ENCODE assay signal across 8 mouse cellular contexts in genomic region chr17:46975183-46975582, GRCm38 (mm10). TPM values are rescaled to one million over a fixed set of nuclear protein-coding genes. Genes with fewer than 3 reads are reported as not detected.
DNase-seq lines count a peak whose midpoint lies in the region; ATAC-seq and TF ChIP-seq lines count a peak whose summit lies in the region.

No protein-coding gene starts in this region.

- peaks cover 100% of the 10 kb centered on the region for H3K36me3 ChIP-seq in heart, embryonic 10.5 days
- peaks cover 17% of the 10 kb centered on the region for H3K36me3 ChIP-seq in embryonic facial prominence, embryonic 11.5 days (replicated peaks; ENCODE audit: control insufficient read depth, insufficient read depth, low read depth, low read length)
- H3K36me3 ChIP-seq in stomach, postnatal 0 days (ENCODE audit: control insufficient read depth, insufficient read depth, low read length): peaks cover 39% of the 10 kb centered on the region

- no peak for TF ChIP-seq EP300 in stomach, postnatal 0 days (optimal IDR thresholded peaks at IDR 0.05)

- no peak for ATAC-seq in embryonic facial prominence, embryonic 11.5 days (replicated peaks; ENCODE audit: insufficient number of reproducible peaks, low FRiP score, low TSS enrichment, low read depth)
- ATAC-seq in megakaryocyte-erythroid progenitor cell, adult 5-6 weeks (replicated peaks; ENCODE audit: low FRiP score, low TSS enrichment, poor library complexity, severe bottlenecking): 0 out of 2 replicates have a peak, but pooled peaks have one; percentile 45
- no peak for ATAC-seq in stomach, postnatal 0 days (ENCODE audit: low FRiP score, low TSS enrichment)

- peak; percentile 88 for TF ChIP-seq CTCF in stomach, postnatal 0 days (IDR thresholded peaks at IDR 0.05; ENCODE audit: low read depth)

- no peak overlapping the region for H3K27ac ChIP-seq in heart, embryonic 10.5 days
- H3K27ac ChIP-seq in embryonic facial prominence, embryonic 11.5 days (replicated peaks; ENCODE audit: low read depth, low read length): no peak overlapping the region
- no peak overlapping the region for H3K27ac ChIP-seq in stomach, postnatal 0 days (replicated peaks)

- H3K4me2 ChIP-seq in embryonic facial prominence, embryonic 11.5 days (ENCODE audit: low read depth, low read length): no peak overlapping the region
- no peak overlapping the region for H3K4me2 ChIP-seq in stomach, postnatal 0 days (replicated peaks; ENCODE audit: low read depth)

- H3K27me3 ChIP-seq in heart, embryonic 10.5 days (ENCODE audit: insufficient read depth, poor library complexity, severe bottlenecking): no peaks in the 10 kb centered on the region
- no peaks in the 10 kb centered on the region for H3K27me3 ChIP-seq in embryonic facial prominence, embryonic 11.5 days (ENCODE audit: control insufficient read depth, insufficient read depth, low read length)
- no peaks in the 10 kb centered on the region for H3K27me3 ChIP-seq in stomach, postnatal 0 days (ENCODE audit: control insufficient read depth, insufficient read depth, low read length)

- no peak overlapping the region for H3K4me3 ChIP-seq in heart, embryonic 10.5 days
- H3K4me3 ChIP-seq in embryonic facial prominence, embryonic 11.5 days (ENCODE audit: low read depth, low read length): no peak overlapping the region
- no peak overlapping the region for H3K4me3 ChIP-seq in stomach, postnatal 0 days (ENCODE audit: low read depth, low read length)

- no peaks in the 10 kb centered on the region for H3K9me3 ChIP-seq in heart, embryonic 10.5 days
- H3K9me3 ChIP-seq in embryonic facial prominence, embryonic 11.5 days (replicated peaks; ENCODE audit: control insufficient read depth, low read length): no peaks in the 10 kb centered on the region
- no peaks in the 10 kb centered on the region for H3K9me3 ChIP-seq in stomach, postnatal 0 days (ENCODE audit: control insufficient read depth, low read length)

- no peak overlapping the region for H3K9ac ChIP-seq in embryonic facial prominence, embryonic 11.5 days (replicated peaks; ENCODE audit: low read length)
- H3K9ac ChIP-seq in stomach, postnatal 0 days (ENCODE audit: low read length): no peak overlapping the region

- WGBS in heart, embryonic 10.5 days: 65% methylated on average over 3 of the region's 3 CpGs
- WGBS in embryonic facial prominence, embryonic 11.5 days: 67% methylated on average over 3 of the region's 3 CpGs
- WGBS in stomach, postnatal 0 days: 72% methylated on average over 3 of the region's 3 CpGs

- peak; percentile 78 for DNase-seq in heart, adult 11 months
- no peak for DNase-seq in heart, embryonic 10.5 days (ENCODE audit: low spot score)
- DNase-seq in B cell, adult 2 months: peak; percentile 83 to 84
- DNase-seq in adrenal gland, postnatal 10 days: peak; percentile 78
- peak; percentile 71 for DNase-seq in embryonic facial prominence, embryonic 11.5 days (ENCODE audit: low spot score)
- DNase-seq in kidney, postnatal 4 days: peak; percentile 81 to 83
- peak; percentile 76 for DNase-seq in stomach, postnatal 0 days (ENCODE audit: low spot score)

- no peaks in the 10 kb centered on the region for H3K4me1 ChIP-seq in heart, embryonic 10.5 days
- no peaks in the 10 kb centered on the region for H3K4me1 ChIP-seq in embryonic facial prominence, embryonic 11.5 days (ENCODE audit: control insufficient read depth, insufficient read depth, low read length)
- H3K4me1 ChIP-seq in stomach, postnatal 0 days (replicated peaks; ENCODE audit: control insufficient read depth, insufficient read depth): no peaks in the 10 kb centered on the region

RNA-seq across cellular contexts. Expression of gene Ubr2, which starts 35.2 kb away (rescaled TPM):
- polyA plus RNA-seq in heart, embryonic 10.5 days (2016; fragmentation: Nextera tagmentation; extraction: Ambion mirVana): 17.2 and 17.7 TPM in 2 replicates
- total RNA-seq in adrenal gland, postnatal 10 days (2021): 10 to 100 TPM; 55.9 to 63.7 TPM
- polyA plus RNA-seq in embryonic facial prominence, embryonic 11.5 days (2014; fragmentation: Nextera tagmentation; extraction: Ambion mirVana): 15.0 and 16.1 TPM in 2 replicates
- total RNA-seq in megakaryocyte-erythroid progenitor cell, adult 5-6 weeks (2014; fragmentation: Nextera tagmentation): 40.0 and 61.7 TPM in 2 replicates
- 33.7 and 35.2 TPM in 2 replicates for total RNA-seq in megakaryocyte-erythroid progenitor cell, adult 5-6 weeks (2017)
- polyA plus RNA-seq in stomach, postnatal 0 days (2015; fragmentation: Nextera tagmentation; extraction: Ambion mirVana): 5.9 and 6.1 TPM in 2 replicates
